Mouse (Mus musculus): ENCODE results near the gene Fbxl13. TPM values are rescaled to one million over a fixed set of nuclear protein-coding genes. Genes with fewer than 3 reads are reported as not detected.

Fbxl13 gene
- polyA plus RNA-seq, 2 experiments, result 0.05 to 0.08 TPM

GRCm38 (mm10) chr5:21677939-21678338 is 32.5 kb upstream of the Fbxl13 start:
- WGBS (ENCODE audit: insufficient replicate concordance), result 76% methylated on average over 6 of the region's 6 CpGs
- Histone ChIP-seq H3K4me2 (ENCODE audit: low read depth) (no peak overlapping the region), H3K4me1 (replicated peaks; ENCODE audit: control insufficient read depth in 2 of 2, insufficient read depth in 2 of 2, low read length in 1 of 2) (peaks cover 5 to 6% of the 10 kb centered on the region in 2 experiments), H3K27me3 (ENCODE audit: control insufficient read depth, insufficient read depth, low read length) (no peaks in the 10 kb centered on the region), H3K9me3 (ENCODE audit: control insufficient read depth, low read length) (no peaks in the 10 kb centered on the region), H3K9ac (replicated peaks) (no peak overlapping the region), H3K36me3 (replicated peaks; ENCODE audit: control insufficient read depth, insufficient read depth, low read depth) (no peaks in the 10 kb centered on the region), H3K27ac (no peak overlapping the region), H3K4me3 (ENCODE audit: insufficient read depth in 1 of 2, low read depth in 2 of 2, low read length in 2 of 2) (no peak overlapping the region)
- TF ChIP-seq CTCF (IDR thresholded peaks at IDR 0.05; ENCODE audit: low read depth), result no peak
- no peak for TF ChIP-seq EP300 (IDR thresholded peaks at IDR 0.05; ENCODE audit: low read depth)
- ATAC-seq (ENCODE audit: insufficient read depth), result no peak
- DNase-seq (ENCODE audit: low read depth in 3 of 3, low spot score in 3 of 3), result no peak

- ATAC-seq (ENCODE audit: insufficient read depth), result no peak
- H3K4me2 ChIP-seq (ENCODE audit: low read depth), result no peak overlapping the region
- H3K4me1 ChIP-seq (replicated peaks; ENCODE audit: control insufficient read depth in 2 of 2, insufficient read depth in 2 of 2, low read length in 1 of 2), result peaks cover 7 to 8% of the 10 kb centered on the region in 2 experiments
- no peaks in the 10 kb centered on the region for H3K9me3 ChIP-seq (ENCODE audit: control insufficient read depth, low read length)
- H3K27ac ChIP-seq, result no peak overlapping the region
- H3K4me3 ChIP-seq (ENCODE audit: insufficient read depth in 1 of 2, low read depth in 2 of 2, low read length in 2 of 2), result no peak overlapping the region
- TF ChIP-seq CTCF (IDR thresholded peaks at IDR 0.05; ENCODE audit: low read depth) (no peak), EP300 (IDR thresholded peaks at IDR 0.05; ENCODE audit: low read depth) (no peak)
- no peaks in the 10 kb centered on the region for H3K27me3 ChIP-seq (ENCODE audit: control insufficient read depth, insufficient read depth, low read length)
- DNase-seq (ENCODE audit: low read depth in 3 of 3, low spot score in 3 of 3), result no peak
- H3K36me3 ChIP-seq (replicated peaks; ENCODE audit: control insufficient read depth, insufficient read depth, low read depth), result no peaks in the 10 kb centered on the region
- no peak overlapping the region for H3K9ac ChIP-seq (replicated peaks)
- WGBS (ENCODE audit: insufficient replicate concordance), result 89% methylated on average over 23 of the region's 23 CpGs
These were observed 30.1 kb upstream of the Fbxl13 start for GRCm38 (mm10) chr5:21675494-21675893.

- H3K9me3 ChIP-seq (ENCODE audit: control insufficient read depth, low read length), result no peaks in the 10 kb centered on the region
- H3K4me1 ChIP-seq (replicated peaks; ENCODE audit: control insufficient read depth in 2 of 2, insufficient read depth in 2 of 2, low read length in 1 of 2), result peaks cover 7 to 8% of the 10 kb centered on the region in 2 experiments
- TF ChIP-seq CTCF (IDR thresholded peaks at IDR 0.05; ENCODE audit: low read depth) (no peak), EP300 (IDR thresholded peaks at IDR 0.05; ENCODE audit: low read depth) (no peak)
- H3K36me3 ChIP-seq (replicated peaks; ENCODE audit: control insufficient read depth, insufficient read depth, low read depth), result no peaks in the 10 kb centered on the region
- no peak overlapping the region for H3K27ac ChIP-seq
- H3K4me3 ChIP-seq (ENCODE audit: insufficient read depth in 1 of 2, low read depth in 2 of 2, low read length in 2 of 2), result no peak overlapping the region
- no peaks in the 10 kb centered on the region for H3K27me3 ChIP-seq (ENCODE audit: control insufficient read depth, insufficient read depth, low read length)
- no peak overlapping the region for H3K9ac ChIP-seq (replicated peaks)
- no peak overlapping the region for H3K4me2 ChIP-seq (ENCODE audit: low read depth)
- ATAC-seq (ENCODE audit: insufficient read depth), result no peak
- WGBS (ENCODE audit: insufficient replicate concordance), result 78% methylated on average over 12 of the region's 12 CpGs
- no peak for DNase-seq (ENCODE audit: low read depth in 3 of 3, low spot score in 3 of 3)
These were observed 29.6 kb upstream of the Fbxl13 start for GRCm38 (mm10) chr5:21675019-21675418.

GRCm38 (mm10) chr5:21673742-21674141 is 28.3 kb upstream of the Fbxl13 start:
- ATAC-seq (ENCODE audit: insufficient read depth) (no peak), DNase-seq (ENCODE audit: low read depth in 3 of 3, low spot score in 3 of 3) (no peak)
- peak overlapping the region; percentile 76 for H3K4me2 ChIP-seq (ENCODE audit: low read depth)
- no peaks in the 10 kb centered on the region for H3K9me3 ChIP-seq (ENCODE audit: control insufficient read depth, low read length)
- H3K27ac ChIP-seq, result no peak overlapping the region
- H3K4me3 ChIP-seq (ENCODE audit: insufficient read depth in 1 of 2, low read depth in 2 of 2, low read length in 2 of 2), result no peak overlapping the region
- TF ChIP-seq CTCF (IDR thresholded peaks at IDR 0.05; ENCODE audit: low read depth) (no peak), EP300 (IDR thresholded peaks at IDR 0.05; ENCODE audit: low read depth) (no peak)
- no peak overlapping the region for H3K9ac ChIP-seq (replicated peaks)
- no peaks in the 10 kb centered on the region for H3K27me3 ChIP-seq (ENCODE audit: control insufficient read depth, insufficient read depth, low read length)
- 76% methylated on average over 9 of the region's 9 CpGs for WGBS (ENCODE audit: insufficient replicate concordance)
- peaks cover 7 to 8% of the 10 kb centered on the region in 2 experiments for H3K4me1 ChIP-seq (replicated peaks; ENCODE audit: control insufficient read depth in 2 of 2, insufficient read depth in 2 of 2, low read length in 1 of 2)
- no peaks in the 10 kb centered on the region for H3K36me3 ChIP-seq (replicated peaks; ENCODE audit: control insufficient read depth, insufficient read depth, low read depth)

GRCm38 (mm10) chr5:21672812-21673635 is 27.6 kb upstream of the Fbxl13 start:
- 22% methylated on average over 23 of the region's 23 CpGs for WGBS (ENCODE audit: insufficient replicate concordance)
- no peaks in the 10 kb centered on the region for H3K9me3 ChIP-seq (ENCODE audit: control insufficient read depth, low read length)
- H3K4me1 ChIP-seq (replicated peaks; ENCODE audit: control insufficient read depth in 2 of 2, insufficient read depth in 2 of 2, low read length in 1 of 2), result peaks cover 7 to 8% of the 10 kb centered on the region in 2 experiments
- peak; percentile 51 to 70 (median 53) for DNase-seq (ENCODE audit: low read depth in 3 of 3, low spot score in 3 of 3)
- H3K9ac ChIP-seq (replicated peaks), result peak overlapping the region; percentile 61
- peak overlapping the region; percentile 54 to 67 for H3K4me3 ChIP-seq (ENCODE audit: insufficient read depth in 1 of 2, low read depth in 2 of 2, low read length in 2 of 2)
- H3K36me3 ChIP-seq (replicated peaks; ENCODE audit: control insufficient read depth, insufficient read depth, low read depth), result no peaks in the 10 kb centered on the region
- peak; percentile 97 for ATAC-seq (ENCODE audit: insufficient read depth)
- peak overlapping the region; percentile 72 for H3K27ac ChIP-seq
- TF ChIP-seq EP300 (IDR thresholded peaks at IDR 0.05; ENCODE audit: low read depth) (no peak), CTCF (IDR thresholded peaks at IDR 0.05; ENCODE audit: low read depth) (no peak)
- H3K4me2 ChIP-seq (ENCODE audit: low read depth), result peak overlapping the region; percentile 76
- no peaks in the 10 kb centered on the region for H3K27me3 ChIP-seq (ENCODE audit: control insufficient read depth, insufficient read depth, low read length)

Data from liver, embryonic 14.5 days (tissue).